Mouse (Mus musculus) 3134 (cell line): ENCODE measurements around the gene Cct5.
A peak's percentile ranks its signal among the peaks of the same experiment; 100 is the strongest.

Experiments used
- DNase-seq: peaks from one replicate; pipeline ENCODE4 v3.0.0-alpha.2; 2011; ENCODE audit warnings: low spot score; ENCODE audit not compliant: insufficient read length; ENCODE audit errors: extremely low read depth

The Cct5 gene

GRCm38 (mm10) chr15:31565786-31566185 is 35.8 kb downstream of the Cct5 start:
- DNase-seq: no peak

GRCm38 (mm10) chr15:31565184-31565583 is 36.4 kb downstream of the Cct5 start, which contains the start of gene Cmbl:
Cmbl (plus strand) TSS chr15:31565389.
- DNase-seq: no peak

- DNase-seq: no peak
Observed at GRCm38 (mm10) chr15:31563577-31564546, 37.7 kb downstream of the Cct5 start.

GRCm38 (mm10) chr15:31562847-31563246 is 38.8 kb downstream of the Cct5 start:
- no peak for DNase-seq

GRCm38 (mm10) chr15:31561976-31562375 is 39.6 kb downstream of the Cct5 start:
- no peak for DNase-seq

- peak; percentile 65 for DNase-seq
Observed at GRCm38 (mm10) chr15:31561390-31561789, 40.2 kb downstream of the Cct5 start.

- no peak for DNase-seq
Observed at GRCm38 (mm10) chr15:31554855-31555254, 46.7 kb downstream of the Cct5 start.

- DNase-seq: no peak
Observed at GRCm38 (mm10) chr15:31550381-31550780, 51.2 kb downstream of the Cct5 start.

GRCm38 (mm10) chr15:31547421-31547820 is 54.2 kb downstream of the Cct5 start:
- DNase-seq: no peak

GRCm38 (mm10) chr15:31546291-31546690 is 55.3 kb downstream of the Cct5 start:
- DNase-seq: no peak

- DNase-seq: no peak
Observed at GRCm38 (mm10) chr15:31545058-31545457, 56.5 kb downstream of the Cct5 start.

- no peak for DNase-seq
Observed at GRCm38 (mm10) chr15:31543246-31543645, 58.4 kb downstream of the Cct5 start.

- no peak for DNase-seq
Observed at GRCm38 (mm10) chr15:31542013-31542958, 59.3 kb downstream of the Cct5 start.
